Mouse (Mus musculus) limb, embryonic 13.5 days (tissue): ENCODE measurements at regions not wholly inside any gene's neighbourhood (a gene's known extent, or its start where the extent isn't known, plus 50 kb on each side); places are given as distances from the start of the nearest gene placed in this dataset.
"Not testable (repeated sequence)": the region's sequence is repeated elsewhere in the genome, so short reads cannot be mapped to it uniquely, and the experiment has no call there.

ENCODE experiments used
- ATAC-seq: fragments of 200-750 bp; cut with Nextera tagmentation; 2 replicates; pipeline ENCODE4 v1.8.0; 2017; ENCODE audit warnings: low read depth, moderate number of reproducible peaks, moderate TSS enrichment; ENCODE audit not compliant: low FRiP score
- H3K27ac ChIP-seq: fragments of 300-500 bp; sonication (generic); 2 replicates; pipeline ENCODE4 v1.5.1; 2015; ENCODE audit warnings: inconsistent platforms, mild to moderate bottlenecking, moderate library complexity
- H3K27me3 ChIP-seq: fragments of 300-500 bp; sonication (generic); 2 replicates; pipeline ENCODE4 v1.6.1; 2015; ENCODE audit warnings: mild to moderate bottlenecking, inconsistent platforms
- H3K36me3 ChIP-seq: fragments of 300-500 bp; sonication (generic); 2 replicates; pipeline ENCODE4 v1.6.1; 2015; ENCODE audit warnings: inconsistent platforms, mild to moderate bottlenecking, moderate library complexity
- H3K4me1 ChIP-seq: fragments of 300-500 bp; sonication (generic); 2 replicates; pipeline ENCODE4 v1.6.1; 2015; ENCODE audit warnings: inconsistent platforms
- H3K4me2 ChIP-seq: fragments of 300-500 bp; sonication (generic); replicated peaks from 2 replicates; pipeline ENCODE4 v1.6.1; 2015; ENCODE audit warnings: inconsistent platforms, mild to moderate bottlenecking, moderate library complexity
- H3K4me3 ChIP-seq: fragments of 300-500 bp; sonication (generic); 2 replicates; pipeline ENCODE4 v1.5.1; 2015; ENCODE audit warnings: moderate library complexity, mild to moderate bottlenecking, inconsistent platforms
- H3K9ac ChIP-seq: fragments of 300-500 bp; sonication (generic); 2 replicates; pipeline ENCODE4 v1.6.1; 2015; ENCODE audit warnings: mild to moderate bottlenecking, inconsistent platforms
- H3K9me3 ChIP-seq: fragments of 300-500 bp; sonication (generic); 2 replicates; pipeline ENCODE4 v1.6.1; 2016; ENCODE audit warnings: inconsistent platforms
- WGBS: fragments of 180-500 bp; shearing (Covaris S2); methylation state at CpG from one replicate; pipeline ENCODE4 v1.1.7; 2015; 5-methylcytosine and 5-hydroxymethylcytosine counted together

DNA sequence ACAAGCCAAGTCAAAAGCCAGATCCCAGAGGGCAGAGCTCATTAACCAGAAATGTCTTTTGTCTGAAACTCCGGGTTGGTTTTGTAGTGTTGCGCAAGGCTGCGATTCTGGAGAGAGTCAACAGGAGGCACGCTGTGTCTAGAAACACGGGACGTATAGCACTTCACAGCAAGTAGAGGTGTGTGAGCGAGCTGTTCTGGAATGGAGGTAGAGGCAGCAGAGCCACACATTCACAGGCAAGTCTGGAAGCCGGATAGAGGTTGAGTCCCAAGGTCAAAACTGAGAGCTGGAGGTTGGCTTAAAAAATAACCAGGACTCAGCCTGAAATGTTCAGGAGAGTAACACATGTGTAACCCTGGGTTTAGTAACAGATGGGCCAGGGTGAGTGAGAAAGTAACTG, 94.0 kb downstream of the Gm5426 start:
- Histone ChIP-seq H3K4me3 (no peak overlapping the region), H3K9ac (no peak overlapping the region), H3K9me3 (no peaks in the 10 kb centered on the region), H3K27me3 (no peaks in the 10 kb centered on the region), H3K4me2 (no peak overlapping the region), H3K36me3 (no peaks in the 10 kb centered on the region), H3K4me1 (peaks cover 7% of the 10 kb centered on the region; the same call in 1 of the 2 replicates), H3K27ac (no peak overlapping the region)
- WGBS = 78% methylated on average over 8 of the region's 8 CpGs
- ATAC-seq = no peak

DNA sequence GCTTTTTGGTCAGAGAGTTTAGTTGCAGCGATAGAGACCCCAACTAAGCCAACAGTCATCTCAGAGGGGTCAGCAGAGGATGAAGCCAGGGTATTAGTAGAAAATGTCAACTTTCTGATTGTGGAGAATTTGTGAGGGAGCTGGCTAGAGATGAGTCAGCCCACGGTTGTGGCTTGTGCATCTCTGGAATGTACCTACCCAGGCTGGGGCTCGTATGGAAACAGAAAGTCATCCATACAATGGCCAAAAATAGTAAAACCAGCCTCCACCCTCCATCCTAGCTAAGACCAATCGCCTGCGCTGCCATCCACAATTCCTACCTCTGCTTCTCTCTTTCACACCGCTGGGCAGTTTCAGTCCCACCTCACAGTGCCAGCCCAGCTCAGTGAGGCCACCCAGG, 94.9 kb downstream of the Gm5426 start:
- H3K4me3 ChIP-seq = no peak overlapping the region
- WGBS = 92% methylated on average over 6 of the region's 6 CpGs
- no peaks in the 10 kb centered on the region for H3K9me3 ChIP-seq
- H3K36me3 ChIP-seq = no peaks in the 10 kb centered on the region
- no peak overlapping the region for H3K27ac ChIP-seq
- H3K4me2 ChIP-seq = no peak overlapping the region
- ATAC-seq = no peak
- no peak overlapping the region for H3K9ac ChIP-seq
- no peaks in the 10 kb centered on the region for H3K27me3 ChIP-seq
- H3K4me1 ChIP-seq = peaks cover 7% of the 10 kb centered on the region; the same call in 1 of the 2 replicates

DNA sequence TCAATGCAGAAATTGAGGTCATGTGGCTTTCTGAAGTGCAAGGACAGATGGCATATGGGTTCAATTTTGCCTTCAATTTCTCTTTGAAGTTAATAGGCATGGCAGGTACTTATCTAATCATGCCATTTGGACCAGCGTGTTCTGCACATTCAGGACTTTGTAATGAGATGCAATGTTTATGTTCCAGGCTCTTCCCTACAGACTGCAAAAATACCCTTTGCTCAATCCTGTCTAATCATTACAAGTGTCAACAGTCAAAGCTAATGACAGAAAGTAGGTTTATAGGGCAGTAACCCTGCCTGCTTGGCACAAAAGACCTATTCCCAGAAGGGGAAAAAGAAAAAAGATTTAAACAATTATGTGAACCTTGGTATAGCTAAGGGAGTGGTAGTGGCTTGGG, 96.5 kb downstream of the Gm5426 start:
- Histone ChIP-seq H3K9ac (no peak overlapping the region), H3K4me1 (peaks cover 7% of the 10 kb centered on the region), H3K9me3 (no peaks in the 10 kb centered on the region), H3K4me2 (no peak overlapping the region), H3K4me3 (no peak overlapping the region), H3K36me3 (no peaks in the 10 kb centered on the region), H3K27me3 (no peaks in the 10 kb centered on the region), H3K27ac (no peak overlapping the region)
- 23% methylated on average over 1 of the region's 1 CpGs for WGBS
- no peak for ATAC-seq

DNA sequence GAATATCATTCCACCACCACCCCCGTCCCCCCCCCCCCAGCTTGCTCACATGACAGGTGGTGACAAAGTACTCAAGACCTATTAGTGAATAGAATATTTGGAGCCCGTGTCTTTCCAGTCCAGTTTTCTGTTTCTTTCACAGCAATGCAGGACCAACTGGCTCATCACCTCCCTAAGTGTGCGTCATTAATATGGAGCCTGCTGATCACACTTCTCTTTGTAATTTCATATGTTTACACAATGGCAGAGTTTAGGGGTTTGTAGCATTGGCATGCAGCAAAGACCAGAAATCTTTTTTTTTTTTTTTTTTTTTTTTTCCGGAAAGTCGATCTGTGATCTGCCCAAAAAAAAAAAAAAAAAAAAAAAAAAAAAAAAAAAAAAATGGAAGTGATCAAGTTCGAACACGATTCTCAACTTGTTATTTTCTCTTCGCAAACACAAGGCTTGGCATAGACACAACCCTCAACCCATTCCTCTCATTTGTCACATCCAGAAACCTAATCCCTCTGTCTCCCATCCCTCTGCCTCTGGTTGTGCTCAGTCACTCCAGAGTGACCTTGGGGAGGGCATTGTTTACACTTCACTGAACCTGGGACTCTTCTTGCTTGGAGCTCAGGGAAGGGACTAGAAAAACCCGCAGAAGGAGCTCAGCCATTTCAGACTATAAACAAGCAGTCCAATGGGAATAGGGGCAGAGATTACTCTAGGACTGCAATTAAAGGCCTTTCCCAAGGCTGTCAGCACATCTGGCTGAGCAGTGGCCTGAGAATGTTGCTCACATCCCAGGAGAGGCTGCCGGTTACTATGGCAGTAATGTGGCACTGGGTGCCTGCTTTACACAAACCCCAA, 98.4 kb downstream of the Gm5426 start:
- no peak overlapping the region for H3K9ac ChIP-seq
- no peak overlapping the region for H3K4me2 ChIP-seq
- H3K27me3 ChIP-seq = no peaks in the 10 kb centered on the region
- 51% methylated on average over 10 of the region's 10 CpGs for WGBS
- no peaks in the 10 kb centered on the region for H3K36me3 ChIP-seq
- ATAC-seq = no peak
- H3K4me1 ChIP-seq = peaks cover 13% of the 10 kb centered on the region
- H3K27ac ChIP-seq = no peak overlapping the region
- no peak overlapping the region for H3K4me3 ChIP-seq
- H3K9me3 ChIP-seq = no peaks in the 10 kb centered on the region

DNA sequence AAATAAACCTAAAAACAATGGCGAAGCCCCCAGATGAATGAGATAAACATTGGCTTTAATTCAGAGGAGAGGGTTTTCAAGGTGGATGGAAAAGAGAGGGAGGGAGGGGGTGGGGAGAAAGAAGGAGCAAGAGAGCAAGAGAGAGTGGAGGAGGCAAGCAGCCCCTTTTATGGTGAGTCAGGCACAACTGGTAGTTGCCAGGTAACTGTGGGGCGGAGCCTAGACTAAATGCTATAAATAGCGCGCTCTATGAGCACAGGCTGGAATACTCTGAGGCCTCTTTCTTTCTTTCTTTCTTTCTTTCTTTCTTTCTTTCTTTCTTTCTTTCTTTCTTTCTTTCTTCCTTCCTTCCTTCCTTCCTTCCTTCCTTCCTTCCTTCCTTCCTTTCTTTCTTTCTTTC, 99.6 kb downstream of the Gm5426 start:
- not testable (repeated sequence) for H3K9ac ChIP-seq, H3K9me3 ChIP-seq, H3K27me3 ChIP-seq, H3K27ac ChIP-seq, H3K36me3 ChIP-seq, ATAC-seq, H3K4me3 ChIP-seq, H3K4me2 ChIP-seq
- 86% methylated on average over 4 of the region's 4 CpGs for WGBS
- peaks cover 13% of the 10 kb centered on the region for H3K4me1 ChIP-seq

DNA sequence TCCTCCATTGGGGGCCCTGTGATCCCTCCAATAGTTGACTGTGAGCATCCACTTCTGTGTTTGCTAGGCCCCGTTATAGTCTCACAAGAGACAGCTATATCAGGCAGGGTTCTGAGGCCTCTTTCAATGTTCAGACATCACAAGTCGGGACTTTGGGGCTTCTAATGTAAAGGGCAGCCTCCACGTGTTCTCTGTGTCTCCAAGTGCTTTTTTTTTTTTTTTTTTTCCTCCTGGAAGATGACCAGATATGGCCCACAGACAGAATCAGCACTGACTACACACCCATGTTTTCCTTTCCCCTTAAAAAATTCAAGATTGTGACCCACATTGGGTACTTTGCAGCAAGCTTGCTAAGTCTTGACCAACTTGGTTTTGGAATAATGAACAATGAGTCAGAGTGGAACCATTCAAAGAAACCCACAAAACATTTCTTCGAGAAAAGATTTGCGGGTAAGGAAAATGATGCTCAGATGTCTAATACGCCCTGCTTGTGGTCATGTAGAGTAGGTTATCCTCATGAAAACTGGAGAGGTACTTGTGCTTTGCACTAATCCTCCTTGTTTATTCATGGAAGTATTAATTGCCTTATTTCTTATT, 100.5 kb downstream of the Gm5426 start:
- Histone ChIP-seq H3K4me1 (peaks cover 13% of the 10 kb centered on the region), H3K36me3 (no peaks in the 10 kb centered on the region), H3K4me3 (no peak overlapping the region), H3K9me3 (no peaks in the 10 kb centered on the region), H3K4me2 (no peak overlapping the region), H3K9ac (no peak overlapping the region), H3K27me3 (no peaks in the 10 kb centered on the region), H3K27ac (no peak overlapping the region)
- no peak for ATAC-seq
- 93% methylated on average over 6 of the region's 6 CpGs for WGBS

DNA sequence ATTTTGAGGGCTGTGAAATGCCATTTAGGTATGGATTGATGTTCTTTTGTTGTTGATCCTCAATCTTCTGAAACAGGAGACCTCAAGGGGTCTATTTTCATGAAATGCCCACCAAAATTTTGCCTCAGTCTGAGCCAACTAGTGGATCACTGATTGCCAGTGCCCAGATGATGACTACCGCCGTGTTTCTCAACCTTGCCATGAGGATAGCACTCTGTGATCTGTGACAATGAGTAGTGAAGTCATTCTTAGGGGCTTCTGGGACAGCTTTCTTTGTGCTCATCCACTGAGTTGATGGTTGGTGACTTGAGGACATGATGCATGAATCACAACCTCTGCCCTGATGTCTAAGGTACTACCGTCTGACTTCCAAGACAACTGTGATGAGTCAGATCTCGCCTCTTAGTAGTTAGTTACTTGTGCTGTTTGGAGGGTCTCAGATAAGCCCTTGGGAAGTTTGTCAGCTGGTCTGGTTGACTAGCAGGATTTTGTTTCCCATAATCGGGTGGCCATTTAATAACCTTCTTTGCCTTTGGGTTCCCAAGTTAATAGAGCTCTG, 101.2 kb downstream of the Gm5426 start:
- no peak overlapping the region for H3K4me2 ChIP-seq
- no peak overlapping the region for H3K9ac ChIP-seq
- H3K27me3 ChIP-seq = no peaks in the 10 kb centered on the region
- peaks cover 3% of the 10 kb centered on the region; the same call in 1 of the 2 replicates for H3K9me3 ChIP-seq
- ATAC-seq = no peak
- WGBS = 72% methylated on average over 5 of the region's 5 CpGs
- no peak overlapping the region for H3K27ac ChIP-seq
- no peak overlapping the region for H3K4me3 ChIP-seq
- H3K36me3 ChIP-seq = no peaks in the 10 kb centered on the region
- H3K4me1 ChIP-seq = peaks cover 13% of the 10 kb centered on the region

DNA sequence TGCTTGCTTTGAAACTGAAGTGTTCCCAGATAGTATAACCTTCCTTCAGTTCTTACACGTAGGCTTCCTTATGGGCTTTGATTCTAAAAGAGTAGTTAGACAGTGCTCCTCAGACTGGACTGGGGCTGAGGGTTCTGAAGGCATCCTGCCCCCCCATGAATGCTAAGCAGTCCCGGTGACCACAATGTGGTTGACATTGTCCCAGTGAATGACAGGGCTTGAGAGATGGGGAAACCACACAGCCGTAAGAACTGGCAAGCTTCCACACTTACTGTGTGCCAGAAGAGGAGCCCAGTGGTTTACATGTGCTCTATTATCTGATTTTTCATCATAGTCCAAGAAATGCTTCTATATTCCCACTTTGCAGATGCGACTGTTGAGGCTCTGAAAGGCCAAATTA, 101.8 kb downstream of the Gm5426 start:
- H3K27ac ChIP-seq = no peak overlapping the region
- no peak overlapping the region for H3K9ac ChIP-seq
- no peak overlapping the region for H3K4me2 ChIP-seq
- 69% methylated on average over 4 of the region's 4 CpGs for WGBS
- peaks cover 11% of the 10 kb centered on the region for H3K4me1 ChIP-seq
- no peaks in the 10 kb centered on the region for H3K36me3 ChIP-seq
- no peak for ATAC-seq
- H3K4me3 ChIP-seq = no peak overlapping the region
- H3K27me3 ChIP-seq = no peaks in the 10 kb centered on the region
- peaks cover 3% of the 10 kb centered on the region; the same call in 1 of the 2 replicates for H3K9me3 ChIP-seq

DNA sequence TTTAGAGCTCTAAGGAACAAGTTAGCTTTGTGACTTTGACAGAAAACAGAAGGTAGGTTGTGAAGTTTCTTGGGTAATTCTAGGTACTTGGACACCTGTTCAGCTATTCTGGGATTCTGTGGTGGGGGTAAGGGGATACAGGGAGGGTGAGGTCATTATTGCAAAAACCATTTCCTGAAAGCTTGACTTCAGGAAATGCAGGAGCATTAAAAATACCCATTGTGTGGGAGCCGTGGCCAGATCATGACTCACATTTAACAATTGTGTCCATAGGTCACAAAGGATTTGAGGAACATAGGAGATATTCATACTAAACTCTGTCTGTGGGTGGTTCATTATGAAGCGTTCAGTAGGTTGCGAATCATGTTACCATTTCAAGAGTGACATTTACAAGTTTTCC, 102.4 kb downstream of the Gm5426 start:
- Histone ChIP-seq H3K4me2 (no peak overlapping the region), H3K27ac (no peak overlapping the region), H3K27me3 (no peaks in the 10 kb centered on the region), H3K36me3 (no peaks in the 10 kb centered on the region), H3K4me1 (peaks cover 11% of the 10 kb centered on the region), H3K9ac (no peak overlapping the region), H3K4me3 (no peak overlapping the region), H3K9me3 (peaks cover 3% of the 10 kb centered on the region; the same call in 1 of the 2 replicates)
- no peak for ATAC-seq
- WGBS = 57% methylated on average over 3 of the region's 3 CpGs

DNA sequence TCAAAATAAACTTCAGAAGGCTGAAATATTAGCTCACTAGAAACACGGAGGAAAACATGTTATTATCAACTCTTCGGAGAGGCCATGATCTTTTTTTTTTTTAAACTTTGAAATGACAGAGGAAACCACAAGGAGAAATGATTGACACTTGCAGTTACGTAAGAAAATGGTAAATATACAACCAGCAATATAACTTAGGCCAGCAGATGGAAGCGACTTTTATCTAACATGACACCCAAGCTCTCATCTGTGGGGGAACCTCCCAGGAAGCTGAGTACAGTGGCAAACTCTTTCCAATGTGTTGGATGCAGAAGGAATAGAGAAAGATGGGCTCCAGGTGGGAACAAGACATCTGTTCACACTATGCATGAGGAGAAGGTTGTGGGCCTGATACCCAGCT, 104.2 kb downstream of the Gm5426 start:
- no peaks in the 10 kb centered on the region for H3K27me3 ChIP-seq
- 85% methylated on average over 4 of the region's 4 CpGs for WGBS
- H3K4me2 ChIP-seq = no peak overlapping the region
- no peak overlapping the region for H3K4me3 ChIP-seq
- H3K9me3 ChIP-seq = peaks cover 3% of the 10 kb centered on the region; the same call in 1 of the 2 replicates
- H3K36me3 ChIP-seq = no peaks in the 10 kb centered on the region
- H3K4me1 ChIP-seq = peaks cover 6% of the 10 kb centered on the region; the same call in 1 of the 2 replicates
- H3K27ac ChIP-seq = no peak overlapping the region
- no peak for ATAC-seq
- no peak overlapping the region for H3K9ac ChIP-seq

DNA sequence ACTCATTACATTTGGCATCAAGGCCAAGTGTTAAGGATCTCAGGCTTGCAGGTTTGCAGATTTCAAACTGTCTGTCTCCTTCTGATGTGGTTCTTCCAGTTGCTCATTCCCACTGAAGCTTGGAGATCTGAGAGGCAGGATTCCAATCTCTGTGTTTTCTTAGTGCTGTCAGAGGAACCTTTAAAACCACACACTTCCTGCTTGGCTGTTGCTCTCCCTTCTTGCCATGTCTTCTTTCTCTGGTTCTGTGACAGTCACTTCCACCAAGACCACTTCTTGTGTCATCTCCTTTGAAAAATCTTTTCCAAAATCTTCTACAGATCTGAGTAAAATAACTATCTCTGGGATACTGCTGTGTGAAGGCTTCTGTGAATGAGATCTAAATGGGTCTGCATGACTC, 117.3 kb downstream of the Gm5426 start:
- ATAC-seq = no peak
- no peak overlapping the region for H3K4me3 ChIP-seq

DNA sequence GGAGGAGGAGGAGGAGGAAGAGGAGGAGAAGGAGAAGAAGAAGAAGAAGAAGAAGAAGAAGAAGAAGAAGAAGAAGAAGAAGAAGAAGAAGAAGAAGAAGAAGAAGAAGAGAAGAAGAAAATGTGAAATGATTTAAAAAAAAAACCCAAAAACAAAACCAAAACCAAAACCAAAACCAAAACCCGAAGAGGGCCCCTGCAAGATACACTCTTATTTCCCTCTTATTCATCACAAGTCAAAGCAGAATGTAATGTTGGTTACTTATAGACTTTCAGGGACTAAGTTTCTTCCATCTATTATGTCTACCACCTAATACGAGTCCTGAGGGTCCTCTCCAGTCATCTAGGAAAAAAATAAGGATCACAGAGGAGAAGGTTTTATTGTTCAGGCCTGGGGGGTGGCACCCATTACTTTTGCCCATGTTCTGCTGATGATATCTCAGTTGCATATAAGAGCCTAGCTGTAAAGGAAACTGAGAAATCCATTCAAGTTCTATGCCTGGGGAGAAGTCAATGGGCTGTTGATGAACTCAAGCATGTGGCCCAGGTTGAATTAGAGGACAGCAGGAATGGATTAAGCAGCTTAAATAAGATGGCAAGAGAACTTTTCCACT, 118.0 kb downstream of the Gm5426 start:
- H3K27me3 ChIP-seq = no peaks in the 10 kb centered on the region
- H3K9me3 ChIP-seq = no peaks in the 10 kb centered on the region
- no peak overlapping the region for H3K4me3 ChIP-seq
- H3K4me2 ChIP-seq = no peak overlapping the region
- H3K36me3 ChIP-seq = no peaks in the 10 kb centered on the region
- ATAC-seq = no peak
- H3K27ac ChIP-seq = no peak overlapping the region
- H3K4me1 ChIP-seq = no peaks in the 10 kb centered on the region
- H3K9ac ChIP-seq = no peak overlapping the region
- 81% methylated on average over 2 of the region's 2 CpGs for WGBS

More for the DNA sequence above, 117.3 kb downstream of the Gm5426 start:
- no peak overlapping the region for H3K27ac ChIP-seq
- no peak overlapping the region for H3K9ac ChIP-seq
- no peaks in the 10 kb centered on the region for H3K27me3 ChIP-seq
- H3K4me2 ChIP-seq = no peak overlapping the region
- H3K36me3 ChIP-seq = no peaks in the 10 kb centered on the region
- H3K4me1 ChIP-seq = no peaks in the 10 kb centered on the region
- H3K9me3 ChIP-seq = no peaks in the 10 kb centered on the region
